Mouse (Mus musculus): ENCODE measurements around the gene Ogdhl. TPM values are rescaled to one million over a fixed set of nuclear protein-coding genes. Genes with fewer than 3 reads are reported as not detected.
"Not testable (repeated sequence)": the region's sequence is repeated elsewhere in the genome, so short reads cannot be mapped to it uniquely, and the experiment has no call there.

Gene Ogdhl
- polyA plus RNA-seq, 1 experiment from 2014 or later: 10.9 TPM

DNA sequence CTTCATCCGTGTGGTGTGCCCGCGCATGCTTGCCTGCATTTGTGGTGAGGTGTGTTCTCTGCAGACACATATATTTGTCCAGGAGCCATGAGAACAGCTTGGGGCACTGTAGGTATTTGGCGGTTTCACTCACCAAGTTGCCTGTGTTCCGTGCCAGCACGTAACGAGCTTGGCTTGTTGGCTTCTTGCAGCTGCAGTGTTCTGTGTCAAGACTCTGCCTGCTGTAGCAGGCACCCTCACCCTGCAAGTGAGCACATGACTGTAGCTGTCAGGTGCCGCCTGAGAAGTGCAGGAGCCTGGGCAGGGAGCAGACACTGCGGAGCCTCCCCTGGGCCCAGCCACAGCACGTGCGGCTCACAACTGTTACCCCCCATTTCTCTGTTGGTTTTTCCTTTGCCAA, 14.7 kb downstream of the Ogdhl start:
- H3K4me3 ChIP-seq: no peak overlapping the region
- ATAC-seq (replicated peaks; ENCODE audit: insufficient number of reproducible peaks, insufficient read depth, low FRiP score, low read depth): no peak
- H3K27ac ChIP-seq: no peak overlapping the region
- no peak overlapping the region for H3K9ac ChIP-seq
- H3K27me3 ChIP-seq: no peaks in the 10 kb centered on the region
- H3K4me2 ChIP-seq: no peak overlapping the region
- no peaks in the 10 kb centered on the region; the same call in 1 of the 2 replicates for H3K36me3 ChIP-seq
- 73% methylated on average over 11 of the region's 11 CpGs for WGBS
- H3K4me1 ChIP-seq (replicated peaks): no peaks in the 10 kb centered on the region
- no peaks in the 10 kb centered on the region for H3K9me3 ChIP-seq (replicated peaks)

GRCm38 (mm10) chr14:32341823-32342222, 20.0 kb downstream of the Ogdhl start:
- Histone ChIP-seq H3K9me3 (replicated peaks) (no peaks in the 10 kb centered on the region), H3K27me3 (no peaks in the 10 kb centered on the region), H3K4me3 (no peak overlapping the region), H3K27ac (no peak overlapping the region), H3K4me1 (replicated peaks) (no peaks in the 10 kb centered on the region), H3K4me2 (no peak overlapping the region), H3K9ac (no peak overlapping the region), H3K36me3 (no peaks in the 10 kb centered on the region; the same call in 1 of the 2 replicates)
- WGBS: 89% methylated on average over 7 of the region's 7 CpGs
- ATAC-seq (replicated peaks; ENCODE audit: insufficient number of reproducible peaks, insufficient read depth, low FRiP score, low read depth): no peak

DNA sequence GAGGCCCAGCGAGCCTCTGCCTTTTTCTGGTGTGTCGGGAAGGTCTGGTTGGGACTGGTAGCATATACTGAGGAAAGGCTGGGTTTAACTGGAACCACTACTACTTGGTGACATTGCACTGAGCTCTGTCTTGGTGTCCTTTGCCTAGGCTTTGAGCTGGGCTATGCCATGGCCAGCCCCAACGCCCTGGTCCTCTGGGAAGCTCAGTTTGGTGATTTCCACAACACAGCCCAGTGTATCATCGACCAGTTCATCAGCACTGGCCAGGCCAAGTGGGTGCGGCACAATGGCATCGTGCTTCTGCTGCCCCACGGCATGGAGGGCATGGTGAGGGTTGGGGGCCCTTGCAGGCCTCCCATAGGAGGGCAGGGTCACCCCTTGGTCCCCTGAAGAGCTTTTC, 22.4 kb downstream of the Ogdhl start:
- no peak overlapping the region for H3K9ac ChIP-seq
- WGBS: 89% methylated on average over 7 of the region's 7 CpGs
- no peak overlapping the region for H3K27ac ChIP-seq
- no peak overlapping the region for H3K4me3 ChIP-seq
- no peaks in the 10 kb centered on the region for H3K4me1 ChIP-seq (replicated peaks)
- no peak for ATAC-seq (replicated peaks; ENCODE audit: insufficient number of reproducible peaks, insufficient read depth, low FRiP score, low read depth)
- H3K9me3 ChIP-seq (replicated peaks): no peaks in the 10 kb centered on the region
- no peaks in the 10 kb centered on the region for H3K27me3 ChIP-seq
- no peak overlapping the region for H3K4me2 ChIP-seq
- no peaks in the 10 kb centered on the region; the same call in 1 of the 2 replicates for H3K36me3 ChIP-seq

GRCm38 (mm10) chr14:32344694-32345093, 22.9 kb downstream of the Ogdhl start:
- ATAC-seq (replicated peaks; ENCODE audit: insufficient number of reproducible peaks, insufficient read depth, low FRiP score, low read depth): no peak
- no peak overlapping the region for H3K4me2 ChIP-seq
- H3K27me3 ChIP-seq: no peaks in the 10 kb centered on the region
- H3K4me1 ChIP-seq (replicated peaks): no peaks in the 10 kb centered on the region
- no peaks in the 10 kb centered on the region; the same call in 1 of the 2 replicates for H3K36me3 ChIP-seq
- WGBS: 91% methylated on average over 7 of the region's 10 CpGs
- no peak overlapping the region for H3K9ac ChIP-seq
- H3K4me3 ChIP-seq: no peak overlapping the region
- no peaks in the 10 kb centered on the region for H3K9me3 ChIP-seq (replicated peaks)
- H3K27ac ChIP-seq: no peak overlapping the region

DNA sequence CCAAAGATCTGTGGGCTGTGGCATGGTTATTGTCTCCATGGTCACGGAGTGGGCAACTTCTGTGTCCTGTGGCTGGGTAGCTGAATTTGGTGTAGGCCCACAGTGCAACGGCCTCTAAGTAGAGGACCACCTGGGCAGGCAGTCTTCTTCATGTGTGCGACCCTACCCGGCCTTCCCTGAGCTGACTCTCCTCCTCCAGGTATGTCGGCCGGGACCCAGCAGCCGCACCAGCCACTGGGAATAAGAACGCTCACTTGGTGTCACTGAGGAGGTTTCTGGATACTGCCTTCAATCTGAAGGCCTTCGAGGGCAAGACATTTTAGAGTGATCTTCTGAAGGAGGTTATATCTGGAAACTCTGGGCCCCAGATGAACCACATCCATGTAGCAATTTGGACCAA, 25.5 kb downstream of the Ogdhl start:
- no peak overlapping the region for H3K27ac ChIP-seq
- no peak overlapping the region for H3K9ac ChIP-seq
- H3K36me3 ChIP-seq: no peaks in the 10 kb centered on the region; the same call in 1 of the 2 replicates
- H3K4me3 ChIP-seq: no peak overlapping the region
- WGBS: 85% methylated on average over 9 of the region's 9 CpGs
- no peaks in the 10 kb centered on the region for H3K4me1 ChIP-seq (replicated peaks)
- no peak overlapping the region for H3K4me2 ChIP-seq
- no peak for ATAC-seq (replicated peaks; ENCODE audit: insufficient number of reproducible peaks, insufficient read depth, low FRiP score, low read depth)
- no peaks in the 10 kb centered on the region for H3K9me3 ChIP-seq (replicated peaks)
- H3K27me3 ChIP-seq: no peaks in the 10 kb centered on the region

- not testable (repeated sequence) for H3K4me2 ChIP-seq; ATAC-seq (replicated peaks; ENCODE audit: insufficient number of reproducible peaks, insufficient read depth, low FRiP score, low read depth); H3K27ac ChIP-seq; H3K9me3 ChIP-seq (replicated peaks); H3K36me3 ChIP-seq; H3K9ac ChIP-seq; H3K4me3 ChIP-seq; H3K27me3 ChIP-seq; H3K4me1 ChIP-seq (replicated peaks)
- 30% methylated on average over 6 of the region's 6 CpGs for WGBS
Measured at GRCm38 (mm10) chr14:32351181-32351920, 29.5 kb downstream of the Ogdhl start.

DNA sequence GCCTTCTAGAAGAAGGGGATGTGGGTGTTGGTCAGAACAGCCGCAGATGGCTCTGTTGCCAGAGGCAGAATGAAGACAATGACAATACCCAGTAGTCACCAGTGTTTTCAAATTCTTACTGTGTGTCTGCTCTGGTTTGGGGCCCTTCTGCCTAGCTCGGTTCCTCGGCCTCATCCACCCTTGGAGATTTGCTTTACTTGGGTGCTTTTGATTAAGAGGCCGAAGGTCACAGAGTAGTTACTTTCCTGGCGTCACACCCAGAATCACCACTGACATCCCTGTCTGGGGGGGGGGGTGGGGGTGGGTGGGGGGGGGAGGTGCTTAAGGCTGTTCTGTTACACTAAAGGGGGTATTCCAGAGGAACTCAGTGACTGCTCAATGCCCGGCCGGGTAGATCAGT, 42.5 kb downstream of the Ogdhl start:
- H3K27me3 ChIP-seq: no peaks in the 10 kb centered on the region
- 55% methylated on average over 7 of the region's 7 CpGs for WGBS
- ATAC-seq (replicated peaks; ENCODE audit: insufficient number of reproducible peaks, insufficient read depth, low FRiP score, low read depth): no peak
- H3K27ac ChIP-seq: no peak overlapping the region
- no peaks in the 10 kb centered on the region for H3K9me3 ChIP-seq (replicated peaks)
- H3K36me3 ChIP-seq: no peaks in the 10 kb centered on the region
- no peaks in the 10 kb centered on the region for H3K4me1 ChIP-seq (replicated peaks)
- no peak overlapping the region for H3K9ac ChIP-seq
- H3K4me2 ChIP-seq: no peak overlapping the region
- no peak overlapping the region for H3K4me3 ChIP-seq

- no peaks in the 10 kb centered on the region for H3K9me3 ChIP-seq (replicated peaks)
- no peaks in the 10 kb centered on the region for H3K4me1 ChIP-seq (replicated peaks)
- no peak overlapping the region for H3K27ac ChIP-seq
- no peak overlapping the region for H3K9ac ChIP-seq
- H3K4me2 ChIP-seq: no peak overlapping the region
- WGBS: 49% methylated on average over 7 of the region's 7 CpGs
- H3K36me3 ChIP-seq: no peaks in the 10 kb centered on the region
- H3K27me3 ChIP-seq: peaks cover 3% of the 10 kb centered on the region; the same call in 1 of the 2 replicates
- H3K4me3 ChIP-seq: no peak overlapping the region
- no peak for ATAC-seq (replicated peaks; ENCODE audit: insufficient number of reproducible peaks, insufficient read depth, low FRiP score, low read depth)
Measured at GRCm38 (mm10) chr14:32369756-32370155, 47.9 kb downstream of the Ogdhl start.

DNA sequence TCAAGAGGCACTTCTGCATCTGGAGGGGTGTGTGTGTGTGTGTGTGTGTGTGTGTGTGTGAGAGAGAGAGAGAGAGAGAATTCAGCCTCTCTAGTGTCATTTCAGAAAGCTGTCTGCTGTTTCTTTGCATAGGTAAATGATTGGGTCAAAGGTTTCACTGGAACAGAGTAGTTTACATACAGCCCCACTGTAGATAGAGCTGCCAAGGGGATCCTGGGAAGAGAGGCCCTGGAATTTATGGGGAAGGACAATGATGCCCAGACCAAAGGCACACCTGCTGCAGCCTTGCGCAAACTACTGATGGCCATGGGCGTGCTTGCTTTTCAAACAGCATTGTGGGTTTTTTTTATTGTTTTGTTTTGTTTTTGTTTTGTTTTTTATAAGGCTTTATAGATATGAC, 50.7 kb downstream of the Ogdhl start:
- no peak overlapping the region for H3K27ac ChIP-seq
- H3K4me2 ChIP-seq: no peak overlapping the region
- H3K9me3 ChIP-seq (replicated peaks): no peaks in the 10 kb centered on the region
- H3K9ac ChIP-seq: no peak overlapping the region
- WGBS: 91% methylated on average over 2 of the region's 2 CpGs
- H3K36me3 ChIP-seq: no peaks in the 10 kb centered on the region
- peaks cover 3% of the 10 kb centered on the region; the same call in 1 of the 2 replicates for H3K27me3 ChIP-seq
- H3K4me3 ChIP-seq: no peak overlapping the region
- no peaks in the 10 kb centered on the region for H3K4me1 ChIP-seq (replicated peaks)
- no peak for ATAC-seq (replicated peaks; ENCODE audit: insufficient number of reproducible peaks, insufficient read depth, low FRiP score, low read depth)

DNA sequence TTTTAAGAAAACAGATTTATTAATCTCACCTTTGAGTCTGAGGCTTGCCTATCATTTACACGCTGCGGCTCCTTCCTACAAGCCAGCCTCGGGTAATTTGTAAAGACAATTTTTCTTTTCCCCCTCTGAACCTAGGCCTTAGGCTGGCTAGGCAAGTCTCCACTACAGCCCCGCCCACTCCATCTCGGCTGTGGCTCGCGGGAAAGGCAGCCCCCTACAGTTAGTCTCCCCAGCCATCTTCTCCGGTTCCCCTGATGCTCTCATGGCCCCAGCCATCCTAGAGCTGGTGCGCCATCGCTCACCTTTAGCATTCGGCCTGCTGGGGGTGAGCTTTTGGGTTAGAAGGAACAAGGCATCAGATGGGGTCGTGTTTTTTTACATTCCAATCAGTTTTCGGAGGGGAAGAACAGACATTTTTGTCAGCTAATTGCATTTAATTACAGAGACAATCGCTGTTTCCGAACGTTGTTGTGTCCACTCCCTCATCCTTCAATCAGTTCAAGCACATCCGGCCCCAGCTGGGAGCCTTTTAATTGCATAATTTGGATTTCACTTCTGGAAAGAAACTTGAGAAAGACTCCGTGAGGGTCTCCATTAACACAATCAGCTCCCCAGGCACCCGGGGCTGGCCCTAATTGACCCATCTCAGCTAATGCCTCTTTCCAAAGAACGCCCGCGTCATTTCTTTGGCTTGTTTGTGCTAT, 57.7 kb downstream of the Ogdhl start:
- Histone ChIP-seq H3K4me2 (no peak overlapping the region), H3K36me3 (no peaks in the 10 kb centered on the region), H3K27me3 (peaks cover 41% of the 10 kb centered on the region), H3K4me3 (no peak overlapping the region), H3K27ac (no peak overlapping the region), H3K4me1 (replicated peaks) (peaks cover 15% of the 10 kb centered on the region; the same call in 1 of the 2 replicates), H3K9ac (no peak overlapping the region), H3K9me3 (replicated peaks) (no peaks in the 10 kb centered on the region)
- ATAC-seq (replicated peaks; ENCODE audit: insufficient number of reproducible peaks, insufficient read depth, low FRiP score, low read depth): no peak
- WGBS: 22% methylated on average over 22 of the region's 22 CpGs

GRCm38 (mm10) chr14:32380099-32380480, 58.3 kb downstream of the Ogdhl start:
- Histone ChIP-seq H3K4me3 (no peak overlapping the region), H3K4me1 (replicated peaks) (peaks cover 15% of the 10 kb centered on the region; the same call in 1 of the 2 replicates), H3K27ac (no peak overlapping the region), H3K27me3 (peaks cover 43% of the 10 kb centered on the region), H3K4me2 (no peak overlapping the region), H3K9me3 (replicated peaks) (no peaks in the 10 kb centered on the region), H3K36me3 (no peaks in the 10 kb centered on the region), H3K9ac (no peak overlapping the region)
- WGBS: 26% methylated on average over 3 of the region's 3 CpGs
- no peak for ATAC-seq (replicated peaks; ENCODE audit: insufficient number of reproducible peaks, insufficient read depth, low FRiP score, low read depth)

All from heart, embryonic 15.5 days (tissue).